Mouse (Mus musculus): ENCODE data around the gene Mpo. TPM values are rescaled to one million over a fixed set of nuclear protein-coding genes. Genes with fewer than 3 reads are reported as not detected.

Gene Mpo
- 420 and 425 TPM in 2 replicates for polyA plus RNA-seq (2015; fragmentation: Nextera tagmentation; extraction: Ambion mirVana)

GRCm38 (mm10) chr11:87793460-87793859, at the start of gene Mpo:
Gene Mpo (plus strand): TSS chr11:87793581.
- Histone ChIP-seq H3K9me3 (replicated peaks; ENCODE audit: control insufficient read depth, low read length) (no peaks in the 10 kb centered on the region), H3K4me2 (ENCODE audit: low read depth, low read length) (no peak within 1 kb of the TSS), H3K4me3 (ENCODE audit: low read depth, low read length) (no peak within 1 kb of the TSS), H3K27ac (ENCODE audit: low read length) (no peak within 1 kb of the TSS), H3K36me3 (ENCODE audit: control insufficient read depth, insufficient read depth) (no peaks in the 10 kb centered on the region), H3K9ac (ENCODE audit: low read depth, low read length) (no peak within 1 kb of the TSS), H3K27me3 (ENCODE audit: control insufficient read depth, insufficient read depth, low read depth, low read length) (no peaks in the 10 kb centered on the region), H3K4me1 (ENCODE audit: control insufficient read depth, low read depth, low read length) (no peaks in the 10 kb centered on the region)
- peak; percentile 11; the same call in 1 of the 2 replicates for ATAC-seq (ENCODE audit: low read depth)
- WGBS (ENCODE audit: insufficient replicate concordance) = 6% methylated on average over 3 of the region's 3 CpGs

GRCm38 (mm10) chr11:87743691-87744090, 49.7 kb upstream of the Mpo start:
- Histone ChIP-seq H3K9me3 (replicated peaks; ENCODE audit: control insufficient read depth, low read length) (no peaks in the 10 kb centered on the region), H3K4me3 (ENCODE audit: low read depth, low read length) (no peak overlapping the region), H3K36me3 (ENCODE audit: control insufficient read depth, insufficient read depth) (peaks cover 44% of the 10 kb centered on the region), H3K4me1 (ENCODE audit: control insufficient read depth, low read depth, low read length) (peaks cover 11% of the 10 kb centered on the region), H3K4me2 (ENCODE audit: low read depth, low read length) (no peak overlapping the region), H3K9ac (ENCODE audit: low read depth, low read length) (no peak overlapping the region), H3K27ac (ENCODE audit: low read length) (no peak overlapping the region), H3K27me3 (ENCODE audit: control insufficient read depth, insufficient read depth, low read depth, low read length) (no peaks in the 10 kb centered on the region)
- no peak for ATAC-seq (ENCODE audit: low read depth)
- WGBS (ENCODE audit: insufficient replicate concordance) = 89% methylated on average over 3 of the region's 3 CpGs

GRCm38 (mm10) chr11:87744964-87745363, 48.4 kb upstream of the Mpo start:
- 41% methylated on average over 4 of the region's 4 CpGs for WGBS (ENCODE audit: insufficient replicate concordance)
- Histone ChIP-seq H3K36me3 (ENCODE audit: control insufficient read depth, insufficient read depth) (peaks cover 36% of the 10 kb centered on the region), H3K4me2 (ENCODE audit: low read depth, low read length) (no peak overlapping the region), H3K4me3 (ENCODE audit: low read depth, low read length) (no peak overlapping the region), H3K27ac (ENCODE audit: low read length) (no peak overlapping the region; the same call in 1 of the 2 replicates), H3K4me1 (ENCODE audit: control insufficient read depth, low read depth, low read length) (peaks cover 21% of the 10 kb centered on the region), H3K9me3 (replicated peaks; ENCODE audit: control insufficient read depth, low read length) (no peaks in the 10 kb centered on the region), H3K9ac (ENCODE audit: low read depth, low read length) (no peak overlapping the region), H3K27me3 (ENCODE audit: control insufficient read depth, insufficient read depth, low read depth, low read length) (no peaks in the 10 kb centered on the region)
- ATAC-seq (ENCODE audit: low read depth) = no peak

GRCm38 (mm10) chr11:87745632-87746555, 47.5 kb upstream of the Mpo start:
- Histone ChIP-seq H3K4me1 (ENCODE audit: control insufficient read depth, low read depth, low read length) (peaks cover 29% of the 10 kb centered on the region), H3K4me2 (ENCODE audit: low read depth, low read length) (no peak overlapping the region), H3K9ac (ENCODE audit: low read depth, low read length) (no peak overlapping the region), H3K27ac (ENCODE audit: low read length) (peak overlapping the region; percentile 35), H3K9me3 (replicated peaks; ENCODE audit: control insufficient read depth, low read length) (no peaks in the 10 kb centered on the region), H3K36me3 (ENCODE audit: control insufficient read depth, insufficient read depth) (peaks cover 29% of the 10 kb centered on the region), H3K27me3 (ENCODE audit: control insufficient read depth, insufficient read depth, low read depth, low read length) (no peaks in the 10 kb centered on the region), H3K4me3 (ENCODE audit: low read depth, low read length) (no peak overlapping the region)
- no peak for ATAC-seq (ENCODE audit: low read depth)
- 82% methylated on average over 9 of the region's 9 CpGs for WGBS (ENCODE audit: insufficient replicate concordance)

GRCm38 (mm10) chr11:87747312-87747711, 46.1 kb upstream of the Mpo start:
- no peak overlapping the region for H3K9ac ChIP-seq (ENCODE audit: low read depth, low read length)
- H3K36me3 ChIP-seq (ENCODE audit: control insufficient read depth, insufficient read depth) = peaks cover 22% of the 10 kb centered on the region
- 96% methylated on average over 5 of the region's 5 CpGs for WGBS (ENCODE audit: insufficient replicate concordance)
- H3K4me1 ChIP-seq (ENCODE audit: control insufficient read depth, low read depth, low read length) = peaks cover 44% of the 10 kb centered on the region
- H3K4me3 ChIP-seq (ENCODE audit: low read depth, low read length) = no peak overlapping the region
- ATAC-seq (ENCODE audit: low read depth) = no peak
- H3K4me2 ChIP-seq (ENCODE audit: low read depth, low read length) = no peak overlapping the region
- no peaks in the 10 kb centered on the region for H3K27me3 ChIP-seq (ENCODE audit: control insufficient read depth, insufficient read depth, low read depth, low read length)
- H3K27ac ChIP-seq (ENCODE audit: low read length) = no peak overlapping the region
- H3K9me3 ChIP-seq (replicated peaks; ENCODE audit: control insufficient read depth, low read length) = no peaks in the 10 kb centered on the region

- peaks cover 18% of the 10 kb centered on the region for H3K36me3 ChIP-seq (ENCODE audit: control insufficient read depth, insufficient read depth)
- no peak overlapping the region for H3K4me3 ChIP-seq (ENCODE audit: low read depth, low read length)
- peak overlapping the region; percentile 85 for H3K4me2 ChIP-seq (ENCODE audit: low read depth, low read length)
- ATAC-seq (ENCODE audit: low read depth) = no peak
- peak overlapping the region; percentile 99 for H3K27ac ChIP-seq (ENCODE audit: low read length)
- no peaks in the 10 kb centered on the region for H3K9me3 ChIP-seq (replicated peaks; ENCODE audit: control insufficient read depth, low read length)
- H3K9ac ChIP-seq (ENCODE audit: low read depth, low read length) = peak overlapping the region; percentile 77
- peaks cover 48% of the 10 kb centered on the region for H3K4me1 ChIP-seq (ENCODE audit: control insufficient read depth, low read depth, low read length)
- H3K27me3 ChIP-seq (ENCODE audit: control insufficient read depth, insufficient read depth, low read depth, low read length) = no peaks in the 10 kb centered on the region
- WGBS (ENCODE audit: insufficient replicate concordance) = 81% methylated on average over 7 of the region's 7 CpGs
Measured at GRCm38 (mm10) chr11:87747716-87748115, 45.7 kb upstream of the Mpo start.

GRCm38 (mm10) chr11:87748132-87749119, 45.0 kb upstream of the Mpo start:
- peaks cover 13% of the 10 kb centered on the region for H3K36me3 ChIP-seq (ENCODE audit: control insufficient read depth, insufficient read depth)
- peak overlapping the region; percentile 99 for H3K27ac ChIP-seq (ENCODE audit: low read length)
- peak overlapping the region; percentile 77 for H3K9ac ChIP-seq (ENCODE audit: low read depth, low read length)
- whole genome bisulfite sequencing (ENCODE audit: insufficient replicate concordance) = 13% methylated on average over 19 of the region's 19 CpGs
- H3K4me1 ChIP-seq (ENCODE audit: control insufficient read depth, low read depth, low read length) = peaks cover 55% of the 10 kb centered on the region
- H3K4me2 ChIP-seq (ENCODE audit: low read depth, low read length) = peak overlapping the region; percentile 85
- no peaks in the 10 kb centered on the region for H3K9me3 ChIP-seq (replicated peaks; ENCODE audit: control insufficient read depth, low read length)
- ATAC-seq (ENCODE audit: low read depth) = peak; percentile 65
- H3K27me3 ChIP-seq (ENCODE audit: control insufficient read depth, insufficient read depth, low read depth, low read length) = no peaks in the 10 kb centered on the region
- peak overlapping the region; percentile 59 for H3K4me3 ChIP-seq (ENCODE audit: low read depth, low read length)

- H3K9me3 ChIP-seq (replicated peaks; ENCODE audit: control insufficient read depth, low read length) = no peaks in the 10 kb centered on the region
- peak overlapping the region; percentile 77 for H3K9ac ChIP-seq (ENCODE audit: low read depth, low read length)
- 10% methylated on average over 18 of the region's 18 CpGs for WGBS (ENCODE audit: insufficient replicate concordance)
- ATAC-seq (ENCODE audit: low read depth) = peak; percentile 79
- peak overlapping the region; percentile 85 for H3K4me2 ChIP-seq (ENCODE audit: low read depth, low read length)
- peak overlapping the region; percentile 59 for H3K4me3 ChIP-seq (ENCODE audit: low read depth, low read length)
- peak overlapping the region; percentile 99 for H3K27ac ChIP-seq (ENCODE audit: low read length)
- no peaks in the 10 kb centered on the region for H3K27me3 ChIP-seq (ENCODE audit: control insufficient read depth, insufficient read depth, low read depth, low read length)
- peaks cover 65% of the 10 kb centered on the region for H3K4me1 ChIP-seq (ENCODE audit: control insufficient read depth, low read depth, low read length)
- H3K36me3 ChIP-seq (ENCODE audit: control insufficient read depth, insufficient read depth) = peaks cover 5% of the 10 kb centered on the region
Measured at GRCm38 (mm10) chr11:87749192-87750042, 44.0 kb upstream of the Mpo start.

Data from liver, embryonic 16.5 days (tissue).